Mouse (Mus musculus) thymus, postnatal 25 days (tissue): ENCODE data around the gene Rab17.

Experiments
- DNase-seq: peaks from one replicate; pipeline ENCODE4 v3.0.0; 2022

The Rab17 gene

GRCm38 (mm10) chr1:90927929-90928574, 41.4 kb downstream of the Rab17 start:
- no peak for DNase-seq

DNA sequence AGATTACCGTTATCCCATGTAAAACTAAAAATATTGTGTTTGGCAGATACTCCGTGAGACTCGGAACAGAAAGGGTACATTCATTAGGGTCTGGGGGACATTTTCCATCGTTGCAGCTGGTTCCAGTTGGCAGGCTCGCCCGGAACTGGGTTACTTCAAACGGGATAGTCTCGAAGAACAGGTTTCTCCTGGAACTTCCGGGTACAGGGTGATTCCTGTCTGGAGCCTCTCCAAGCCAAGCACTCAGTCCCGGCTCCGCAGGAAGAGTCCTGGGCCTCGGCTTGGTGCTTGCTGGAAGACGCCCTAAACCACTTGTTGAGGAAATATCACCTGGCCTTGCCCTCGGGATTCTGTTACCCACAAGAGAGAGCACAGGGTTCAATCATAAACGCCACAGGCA, 42.2 kb downstream of the Rab17 start:
- no peak for DNase-seq

- DNase-seq, result no peak
Measured at GRCm38 (mm10) chr1:90926030-90926429, 43.4 kb downstream of the Rab17 start.

- no peak for DNase-seq
Measured at GRCm38 (mm10) chr1:90921687-90922086, 47.8 kb downstream of the Rab17 start.

DNA sequence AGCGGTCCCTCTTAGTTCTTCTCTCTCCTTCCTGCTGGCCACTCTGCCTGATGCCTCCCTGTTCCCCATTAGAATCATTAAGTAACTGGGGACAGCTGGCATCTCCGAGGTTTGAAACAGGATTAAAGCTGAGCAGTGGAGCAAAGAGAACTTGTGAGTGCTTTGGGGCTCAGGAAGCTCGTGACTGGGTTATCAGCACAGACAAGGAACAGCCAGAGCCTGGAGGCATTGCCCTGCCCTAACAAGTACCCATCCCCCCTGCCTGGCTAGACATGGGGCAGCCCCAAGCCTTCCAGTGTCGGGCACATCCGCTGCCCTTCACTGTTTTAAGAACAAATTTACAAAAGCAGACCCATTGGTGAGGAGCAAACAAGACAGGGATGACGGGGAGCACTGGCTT, 52.0 kb downstream of the Rab17 start:
- no peak for DNase-seq

DNA sequence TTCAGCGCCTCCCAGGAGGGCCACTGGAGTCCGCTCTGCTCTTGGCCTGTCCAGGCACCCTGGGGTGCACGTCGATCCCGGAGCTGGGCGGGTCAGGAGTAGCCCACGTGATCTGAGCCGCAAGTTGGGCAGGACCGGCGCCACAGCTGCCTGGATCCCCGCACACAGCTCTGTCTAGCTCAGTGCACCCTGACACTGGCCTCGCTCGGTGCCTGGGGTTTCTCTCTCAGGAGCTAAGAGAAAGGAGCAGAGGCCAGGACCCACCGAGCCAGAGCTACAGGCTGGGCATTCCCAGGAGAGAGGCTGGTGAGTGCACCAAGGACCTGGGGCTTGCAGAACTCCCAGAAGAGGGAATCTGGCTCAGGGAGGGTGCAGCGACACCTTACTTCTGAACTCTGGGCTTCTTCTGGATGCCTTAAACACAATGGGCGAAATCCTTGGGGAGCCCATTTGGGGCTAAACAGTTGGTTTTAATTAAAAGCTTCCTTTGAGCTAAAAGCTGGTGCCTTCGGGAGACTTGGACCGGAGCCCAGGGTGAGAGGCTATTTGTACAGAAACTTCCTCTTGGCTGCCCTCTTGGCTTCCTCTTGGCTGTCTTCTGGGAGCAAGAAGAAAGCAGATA, 54.4 kb downstream of the Rab17 start, which contains the start of gene Mlph:
Mlph (plus strand) TSS at position 138 of the 622 bp plus-strand sequence.
- no peak for DNase-seq

GRCm38 (mm10) chr1:90913231-90913630, 56.2 kb downstream of the Rab17 start:
- DNase-seq, result no peak

DNA sequence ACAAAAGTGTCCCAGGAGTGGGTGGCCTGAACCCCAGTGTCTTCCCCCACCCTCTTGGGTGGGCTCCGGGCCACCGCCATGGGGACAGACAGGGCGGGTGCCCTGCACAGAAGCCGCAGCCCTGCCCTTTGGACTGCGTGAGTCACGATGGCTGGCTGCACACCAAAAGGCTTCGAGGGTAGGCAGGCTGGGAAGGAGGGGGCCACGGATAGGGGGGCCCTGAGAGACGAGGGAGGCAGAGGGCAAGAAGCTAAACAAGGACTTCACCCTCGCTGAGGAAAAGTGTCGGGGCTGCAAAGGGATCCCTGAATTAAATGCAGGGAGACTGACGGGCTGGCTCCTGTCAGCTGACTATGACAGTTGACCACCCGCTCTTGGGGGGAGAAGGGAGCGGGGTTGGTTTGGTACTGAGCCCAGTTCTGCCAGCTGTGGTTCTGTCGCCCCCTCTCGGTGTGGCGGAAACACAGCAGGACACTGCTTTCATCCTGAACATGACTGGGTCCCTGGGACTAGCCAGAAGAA, 59.8 kb downstream of the Rab17 start:
- DNase-seq, result no peak

- DNase-seq, result no peak
Measured at GRCm38 (mm10) chr1:90909161-90909560, 60.3 kb downstream of the Rab17 start.
